Mouse (Mus musculus) heart, adult 2 months (tissue): ENCODE data around the gene Plxna4. TPM values are rescaled to one million over a fixed set of nuclear protein-coding genes. Genes with fewer than 3 reads are reported as not detected.

Experiments
- DNase-seq, 2 experiments: peaks; one replicate each; pipeline ENCODE4 v3.0.0; 2021
- H3K27ac ChIP-seq: fragments of 200-600 bp; 2 replicates; pipeline ENCODE4 v1.8.1; 2022
- H3K27me3 ChIP-seq: fragments of 200-500 bp; 2 replicates; pipeline ENCODE4 v1.6.1; 2012; ENCODE audit warnings: mild to moderate bottlenecking, low read length, inconsistent platforms, mixed read lengths; ENCODE audit not compliant: control insufficient read depth, insufficient read depth
- H3K36me3 ChIP-seq: fragments of 200-500 bp; 2 replicates; pipeline ENCODE4 v1.6.1; 2012; ENCODE audit warnings: low read length, inconsistent platforms; ENCODE audit not compliant: control insufficient read depth, insufficient read depth
- H3K4me1 ChIP-seq: fragments of 200-500 bp; 2 replicates; pipeline ENCODE4 v1.6.1; 2011; ENCODE audit warnings: low read length; ENCODE audit not compliant: control insufficient read depth, insufficient read depth
- H3K4me3 ChIP-seq: fragments of 200-600 bp; 2 replicates; pipeline ENCODE4 v1.8.1; 2022
- H3K79me2 ChIP-seq: fragments of 200-500 bp; replicated peaks from 2 replicates; pipeline ENCODE4 v1.6.1; 2012; ENCODE audit warnings: mild to moderate bottlenecking, inconsistent platforms, low read length, moderate library complexity, mixed read lengths; ENCODE audit not compliant: control insufficient read depth, insufficient read depth
- H3K9ac ChIP-seq: fragments of 200-500 bp; 2 replicates; pipeline ENCODE4 v1.6.1; 2012; ENCODE audit warnings: low read depth, mild to moderate bottlenecking, control low read depth, inconsistent platforms, low read length, mixed read lengths
- CTCF ChIP-seq: fragments of 200-600 bp; IDR thresholded peaks from 2 replicates; pipeline ENCODE4 v1.8.1; 2022; ENCODE audit warnings: antibody characterized with exemption, mild to moderate bottlenecking, moderate library complexity
- EP300 ChIP-seq: fragments of 200-500 bp; IDR thresholded peaks from 2 replicates; pipeline ENCODE4 v1.6.1; 2011; ENCODE audit warnings: low read depth, low read length, control low read depth; ENCODE audit not compliant: insufficient read depth
- POLR2A ChIP-seq: fragments of 200-500 bp; IDR thresholded peaks from 2 replicates; pipeline ENCODE4 v1.6.1; 2011; ENCODE audit warnings: mild to moderate bottlenecking, low read depth, low read length, control low read depth; ENCODE audit not compliant: insufficient read depth
- WGBS: fragments of 180-500 bp; shearing (Covaris S2); methylation state at CpG from one replicate; pipeline ENCODE4 v1.1.7; 2018; 5-methylcytosine and 5-hydroxymethylcytosine counted together
- intact Hi-C: fragments of 180-260 bp; cut with DNase I; formaldehyde crosslinking; loops from one replicate; pipeline ENCODE4 v1.15.1; 2025
- polyA plus RNA-seq: library from polyadenylated mRNA; depleted of rRNA; stranded (reverse); fragments of >200 nt; gene quantifications from 2 replicates; pipeline ENCODE4 v1.2.3, GENCODE M21; 2012
- total RNA-seq, 2 experiments: library from RNA; stranded (reverse); gene quantifications; 2 replicates each; pipeline ENCODE4 v1.2.3; 2021

The Plxna4 gene
- total and polyA plus RNA-seq, 3 experiments: 3.7 to 14.1 (median 11.7) TPM

DNA sequence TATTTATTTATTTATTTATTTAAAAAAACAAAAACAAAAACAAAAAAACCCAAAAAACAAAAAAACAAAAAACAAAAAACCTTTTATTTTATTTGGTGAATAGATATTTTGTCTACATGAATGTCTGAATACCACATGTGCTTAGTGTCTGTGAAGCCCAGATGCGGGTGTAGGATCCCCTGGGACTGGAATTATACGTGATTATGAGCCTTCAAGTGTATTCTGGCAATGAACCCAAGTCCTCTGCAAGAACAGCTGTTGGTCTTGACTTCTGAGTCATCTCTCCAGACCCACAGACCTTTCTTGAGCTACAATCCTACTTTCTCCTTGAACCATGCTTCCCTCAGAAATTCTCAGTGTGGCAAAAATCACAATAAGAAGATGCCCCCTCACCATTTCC is 287.4 kb downstream of the Plxna4 start:
- Histone ChIP-seq H3K4me1 (no peaks in the 10 kb centered on the region), H3K4me3 (no peak overlapping the region), H3K36me3 (no peaks in the 10 kb centered on the region), H3K9ac (no peak overlapping the region), H3K79me2 (no peaks in the 10 kb centered on the region), H3K27ac (no peak overlapping the region), H3K27me3 (no peaks in the 10 kb centered on the region)
- TF ChIP-seq POLR2A: no peak
- no peak for TF ChIP-seq CTCF
- TF ChIP-seq EP300: no peak
- intact Hi-C loops: no loop called here
- no peak for DNase-seq
- WGBS: 57% methylated on average over 2 of the region's 2 CpGs

DNA sequence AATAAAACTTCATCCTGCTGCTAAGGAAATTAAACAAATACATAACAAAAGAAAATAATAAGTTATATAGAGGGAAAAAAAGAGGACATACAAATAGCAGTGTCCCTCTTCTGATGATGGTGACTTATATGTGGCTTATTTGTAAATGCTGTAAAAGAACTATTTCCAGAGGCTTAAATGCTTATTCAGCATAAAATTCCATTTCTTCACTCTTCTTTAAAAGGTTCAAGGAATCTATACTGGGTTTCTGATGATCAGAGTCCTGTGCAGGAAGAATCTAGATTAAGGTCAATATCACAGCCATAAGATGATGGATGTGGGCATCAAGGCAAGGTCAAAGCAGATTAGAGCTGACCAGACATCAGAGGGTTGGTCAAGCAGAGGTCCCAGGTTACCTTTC is 306.5 kb downstream of the Plxna4 start:
- DNase-seq: no peak
- no peaks in the 10 kb centered on the region for H3K79me2 ChIP-seq
- no peaks in the 10 kb centered on the region for H3K36me3 ChIP-seq
- H3K4me3 ChIP-seq: no peak overlapping the region
- intact Hi-C loops: no loop called here
- H3K4me1 ChIP-seq: no peaks in the 10 kb centered on the region
- TF ChIP-seq EP300: no peak
- no peak overlapping the region for H3K9ac ChIP-seq
- H3K27ac ChIP-seq: no peak overlapping the region
- no peaks in the 10 kb centered on the region for H3K27me3 ChIP-seq

DNA sequence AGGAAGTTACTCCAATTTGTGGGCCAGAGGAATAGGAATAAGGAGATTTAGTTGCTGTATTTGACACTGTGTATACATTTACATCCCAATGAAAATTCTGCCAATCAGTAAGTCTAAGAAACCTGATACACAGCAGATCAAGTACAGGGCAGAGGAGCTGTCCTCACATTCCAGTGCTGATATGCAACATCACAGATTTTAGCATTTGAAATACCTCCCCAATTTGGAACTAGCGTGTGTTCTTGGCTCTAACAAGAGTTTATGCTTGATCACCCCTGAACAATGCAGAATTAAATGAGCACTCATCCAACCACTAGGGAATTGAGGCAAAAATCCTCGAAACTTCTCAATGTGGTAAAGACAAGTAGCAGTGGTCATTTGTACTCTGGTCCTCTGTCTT is 307.3 kb downstream of the Plxna4 start:
- Histone ChIP-seq H3K36me3 (no peaks in the 10 kb centered on the region), H3K27me3 (no peaks in the 10 kb centered on the region), H3K27ac (no peak overlapping the region), H3K79me2 (no peaks in the 10 kb centered on the region), H3K4me1 (no peaks in the 10 kb centered on the region), H3K9ac (no peak overlapping the region), H3K4me3 (no peak overlapping the region)
- TF ChIP-seq CTCF: no peak
- TF ChIP-seq EP300: no peak
- TF ChIP-seq POLR2A: no peak
- 69% methylated on average over 2 of the region's 2 CpGs for WGBS
- intact Hi-C loops: no loop called here
- no peak for DNase-seq

DNA sequence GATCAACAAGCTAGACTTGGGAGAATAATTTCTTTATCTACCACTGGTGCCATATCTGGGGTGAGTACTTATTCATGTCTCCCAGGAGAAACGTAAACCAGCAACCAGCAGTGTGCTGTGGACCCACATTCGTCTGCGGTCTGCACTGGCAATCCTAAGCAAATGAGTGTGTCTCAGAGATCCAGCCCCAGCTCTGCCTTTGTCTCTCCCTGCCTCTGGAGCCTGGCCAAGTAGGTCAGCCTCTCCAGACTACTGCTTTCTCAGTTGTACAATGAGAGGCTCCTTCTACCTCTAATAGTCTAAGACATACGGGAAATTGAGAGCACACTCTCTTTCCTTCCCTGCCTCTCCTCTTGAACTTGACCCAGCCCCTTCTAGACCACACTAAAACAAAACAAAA is 316.5 kb downstream of the Plxna4 start:
- H3K79me2 ChIP-seq: no peaks in the 10 kb centered on the region
- no peak overlapping the region for H3K27ac ChIP-seq
- TF ChIP-seq POLR2A (no peak), CTCF (no peak), EP300 (no peak)
- peaks cover 1% of the 10 kb centered on the region; the same call in 1 of the 2 replicates for H3K4me1 ChIP-seq
- H3K36me3 ChIP-seq: no peaks in the 10 kb centered on the region
- 49% methylated on average over 4 of the region's 4 CpGs for WGBS
- no peaks in the 10 kb centered on the region for H3K27me3 ChIP-seq
- DNase-seq: peak; percentile 46 to 50
- no peak overlapping the region for H3K9ac ChIP-seq
- intact Hi-C loops: no loop called here
- H3K4me3 ChIP-seq: no peak overlapping the region

DNA sequence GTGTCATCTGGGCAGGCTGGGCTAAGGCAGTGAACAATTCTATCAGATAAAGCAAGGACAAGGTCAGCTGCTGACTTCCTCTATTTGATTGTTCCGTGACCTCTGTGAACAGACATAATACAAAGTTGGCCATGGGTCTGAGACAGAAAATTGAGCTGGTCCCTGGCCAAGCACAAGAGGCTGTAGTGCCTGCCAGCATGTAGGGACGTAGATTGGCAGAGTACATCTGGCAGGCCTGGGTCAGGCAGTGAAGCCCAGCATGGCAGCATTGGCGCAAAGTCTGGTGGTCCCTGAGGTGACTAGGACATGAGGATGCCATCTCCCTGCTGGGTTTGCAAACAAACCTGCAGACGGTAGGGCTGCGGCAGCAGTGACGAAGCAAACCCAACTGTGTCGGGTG is 321.9 kb downstream of the Plxna4 start:
- H3K4me1 ChIP-seq: peaks cover 3% of the 10 kb centered on the region; the same call in 1 of the 2 replicates
- no peaks in the 10 kb centered on the region for H3K79me2 ChIP-seq
- no peak overlapping the region for H3K9ac ChIP-seq
- no peak overlapping the region for H3K27ac ChIP-seq
- no peaks in the 10 kb centered on the region for H3K27me3 ChIP-seq
- 55% methylated on average over 7 of the region's 7 CpGs for WGBS
- DNase-seq: peak; percentile 40 to 66
- TF ChIP-seq EP300 (no peak), POLR2A (no peak), CTCF (no peak)
- intact Hi-C loops: no loop called here
- no peaks in the 10 kb centered on the region for H3K36me3 ChIP-seq
- no peak overlapping the region for H3K4me3 ChIP-seq

DNA sequence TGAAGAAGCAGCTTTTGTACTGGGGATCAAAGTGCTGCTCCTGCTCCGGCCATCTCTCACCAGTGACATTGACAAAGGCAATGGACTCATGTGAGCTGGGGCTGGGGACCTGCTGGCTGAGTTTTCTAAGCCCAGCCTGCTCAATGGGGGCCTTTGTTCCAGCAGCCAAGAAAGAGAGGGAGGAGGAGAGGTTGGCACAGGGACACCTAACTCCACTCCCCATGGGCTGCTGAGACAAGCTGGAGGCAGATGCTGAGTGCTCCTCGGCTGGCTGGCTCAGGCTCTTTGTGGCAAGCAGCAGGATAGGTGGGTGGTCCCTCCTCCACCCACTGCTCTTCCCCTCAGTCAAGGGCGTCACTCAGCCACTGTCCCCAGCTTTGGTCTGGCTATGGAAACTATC is 326.7 kb downstream of the Plxna4 start:
- WGBS: 58% methylated on average over 3 of the region's 3 CpGs
- TF ChIP-seq POLR2A: no peak
- no peak for TF ChIP-seq EP300
- no peak for TF ChIP-seq CTCF
- no peak overlapping the region for H3K9ac ChIP-seq
- no peaks in the 10 kb centered on the region for H3K36me3 ChIP-seq
- DNase-seq: no peak
- H3K79me2 ChIP-seq: no peaks in the 10 kb centered on the region
- H3K4me1 ChIP-seq: peaks cover 3% of the 10 kb centered on the region; the same call in 1 of the 2 replicates
- H3K27ac ChIP-seq: no peak overlapping the region
- H3K27me3 ChIP-seq: no peaks in the 10 kb centered on the region
- H3K4me3 ChIP-seq: no peak overlapping the region
- intact Hi-C loops: no loop called here

DNA sequence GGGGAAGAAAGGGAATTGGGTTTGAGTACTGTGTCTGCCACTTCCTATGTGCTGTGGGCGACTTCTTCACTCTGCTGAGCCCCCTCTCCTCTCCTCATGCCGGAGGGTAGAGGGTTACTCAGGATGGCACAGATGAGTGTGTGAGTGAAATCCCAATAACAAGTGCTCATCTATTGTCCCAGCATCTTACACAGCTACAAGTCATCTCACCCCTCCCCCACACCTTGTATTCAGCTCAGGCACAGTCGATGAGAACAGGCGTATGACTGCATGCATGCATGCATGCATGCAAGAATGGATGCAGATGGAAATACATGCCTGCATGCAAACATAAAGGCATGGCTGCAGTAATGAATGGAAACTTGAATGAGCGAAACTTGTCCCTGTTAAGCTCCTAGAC is 327.7 kb downstream of the Plxna4 start:
- no peak for TF ChIP-seq POLR2A
- no peak for TF ChIP-seq CTCF
- no peak for TF ChIP-seq EP300
- no peak overlapping the region for H3K4me3 ChIP-seq
- H3K36me3 ChIP-seq: no peaks in the 10 kb centered on the region
- no peak overlapping the region for H3K27ac ChIP-seq
- DNase-seq: no peak
- no peak overlapping the region for H3K9ac ChIP-seq
- H3K79me2 ChIP-seq: no peaks in the 10 kb centered on the region
- intact Hi-C loops: no loop called here
- no peaks in the 10 kb centered on the region for H3K27me3 ChIP-seq
- H3K4me1 ChIP-seq: no peaks in the 10 kb centered on the region
- 91% methylated on average over 5 of the region's 5 CpGs for WGBS
